Mouse (Mus musculus): Measurements from ENCODE around the gene Lasp1.
"Not testable (repeated sequence)": the region's sequence is repeated elsewhere in the genome, so short reads cannot be mapped to it uniquely, and the experiment has no call there.

The Lasp1 gene

DNA sequence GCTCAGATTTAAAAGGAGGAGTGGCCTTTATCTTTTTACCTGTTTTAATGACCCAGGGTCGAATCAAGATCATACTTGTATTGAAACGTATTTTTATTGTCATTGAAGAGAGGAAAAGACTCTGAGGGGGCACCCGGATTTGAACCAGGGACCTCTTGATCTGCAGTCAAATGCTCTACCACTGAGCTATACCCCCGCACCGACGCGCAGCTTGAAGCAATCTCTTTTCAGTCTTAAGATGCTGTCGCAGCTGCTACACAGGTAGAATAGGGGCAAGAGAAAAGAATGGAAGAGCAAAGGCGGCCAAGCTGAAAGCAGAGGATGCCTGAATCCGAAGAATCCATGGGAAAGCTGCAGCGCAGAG is at the start of gene Lasp1:
TSS of gene Lasp1 (plus strand) at position 219 of the 364 bp plus-strand sequence.
- peak; percentile 71 for DNase-seq (ENCODE audit: low read depth)

DNA sequence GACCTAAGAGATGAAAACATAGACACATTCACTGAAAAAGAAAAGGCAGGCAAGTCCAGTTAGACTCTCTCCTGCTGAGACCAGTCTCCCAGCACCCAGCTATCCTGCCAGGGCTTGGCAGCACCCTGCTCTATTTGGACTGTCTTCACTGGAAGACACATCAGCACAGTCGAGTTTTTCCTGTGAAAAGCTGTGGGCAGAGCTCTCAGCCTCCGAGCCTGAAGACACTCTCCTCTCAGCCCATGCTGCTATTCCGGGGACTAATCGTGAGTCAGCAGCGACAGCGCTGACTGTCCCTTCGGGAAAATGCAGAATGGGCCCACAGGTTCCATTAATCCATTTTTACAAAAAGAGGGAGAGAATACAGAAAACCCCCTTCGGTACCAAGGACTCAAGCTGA is 45.5 kb upstream of the Lasp1 start:
- no peak for DNase-seq (ENCODE audit: low read depth)

DNA sequence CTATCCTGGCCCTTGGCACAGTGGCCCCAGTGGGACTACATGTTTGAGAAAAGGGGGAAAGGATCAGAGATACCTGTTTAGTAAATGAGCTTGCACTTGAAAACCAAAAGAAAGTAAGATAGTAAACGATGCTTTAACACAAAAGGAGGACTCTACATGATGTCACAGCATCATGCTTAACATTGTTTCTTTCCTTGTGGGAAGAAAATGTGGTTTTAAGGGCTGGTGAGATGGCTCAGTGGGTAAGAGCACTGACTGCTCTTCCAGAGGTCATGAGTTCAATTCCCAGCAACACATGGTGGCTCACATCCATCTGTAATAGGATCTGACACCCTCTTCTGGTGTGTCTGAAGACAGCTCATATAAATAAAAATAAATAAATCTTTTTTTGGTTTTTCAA is 40.7 kb upstream of the Lasp1 start:
- DNase-seq (ENCODE audit: low read depth): no peak

DNA sequence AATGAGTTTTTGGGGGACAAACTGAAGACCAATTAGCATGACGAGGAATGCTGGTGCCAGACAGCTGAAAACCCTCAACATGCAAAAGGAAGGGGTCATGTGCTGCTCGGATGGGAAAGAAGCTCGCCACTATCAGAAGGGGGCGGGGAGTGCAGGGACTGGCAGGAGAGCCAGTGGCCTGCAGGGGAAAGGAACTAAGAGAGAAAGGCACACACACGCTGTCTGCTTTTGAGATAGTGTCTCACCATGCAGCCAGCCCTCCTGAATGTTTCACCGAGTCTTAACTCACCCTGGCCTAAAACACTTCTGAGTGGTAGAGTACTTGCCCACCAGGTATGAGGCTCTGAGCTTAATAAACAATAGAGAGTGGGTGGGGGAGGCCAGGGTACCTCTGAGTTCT is 39.9 kb upstream of the Lasp1 start:
- DNase-seq (ENCODE audit: low read depth): no peak

DNA sequence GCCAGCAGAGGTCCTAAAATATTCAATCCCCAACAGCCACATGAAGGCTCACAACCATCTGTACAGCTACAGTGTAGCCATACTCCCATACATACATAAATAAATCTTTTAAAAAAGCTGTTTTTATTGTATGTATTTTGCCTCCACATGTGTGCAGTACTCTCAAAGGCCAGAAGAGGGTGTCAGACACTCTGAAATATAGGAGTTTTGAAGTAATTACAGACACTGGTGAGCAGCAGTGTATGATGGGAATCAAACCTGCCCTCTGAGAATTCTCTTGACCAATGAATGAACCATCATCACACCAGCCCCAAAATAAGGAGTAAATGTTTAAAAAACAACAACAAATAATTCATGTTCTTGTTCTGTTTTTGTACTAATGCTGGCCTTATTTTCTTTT is 37.2 kb upstream of the Lasp1 start:
- no peak for DNase-seq (ENCODE audit: low read depth)

DNA sequence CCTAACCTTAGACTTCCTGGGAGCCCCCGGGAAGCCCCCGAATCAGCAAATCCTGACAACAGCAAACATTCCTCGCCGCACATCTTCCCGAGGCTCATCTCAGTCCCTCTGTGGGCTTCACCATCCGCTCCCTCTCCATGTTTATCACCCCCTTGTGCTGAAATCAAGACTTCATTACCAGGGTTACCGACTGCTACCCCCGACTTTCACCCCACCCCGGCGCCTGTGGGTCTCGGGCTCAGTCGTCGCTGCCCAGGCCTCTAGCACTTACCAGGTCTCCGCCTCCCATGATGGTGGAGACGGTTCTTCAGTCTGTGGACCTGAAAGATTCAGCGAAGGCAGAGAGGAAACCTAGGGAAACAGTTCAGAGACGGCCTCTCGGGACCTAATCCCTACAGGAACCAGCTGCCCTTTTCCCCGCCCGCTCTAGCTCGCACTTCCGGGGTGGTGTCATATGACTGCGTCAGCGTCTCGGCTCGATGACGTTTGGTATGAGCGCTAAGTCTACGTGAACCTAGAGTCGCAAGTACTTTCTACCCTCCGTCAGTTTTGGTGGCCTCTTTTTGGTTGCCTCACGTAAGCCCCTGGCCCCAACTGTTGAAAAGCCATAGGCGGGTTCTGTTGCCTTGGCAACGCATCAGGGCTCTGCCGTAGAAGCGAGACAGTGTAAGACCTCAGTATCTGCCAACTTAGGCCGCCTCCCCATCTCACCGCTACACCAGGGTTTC is 32.5 kb upstream of the Lasp1 start, which contains the start of gene Cwc25:
TSS of gene Cwc25 (minus strand) at position 403 of the 728 bp plus-strand sequence.
- DNase-seq (ENCODE audit: low read depth): peak; percentile 97

DNA sequence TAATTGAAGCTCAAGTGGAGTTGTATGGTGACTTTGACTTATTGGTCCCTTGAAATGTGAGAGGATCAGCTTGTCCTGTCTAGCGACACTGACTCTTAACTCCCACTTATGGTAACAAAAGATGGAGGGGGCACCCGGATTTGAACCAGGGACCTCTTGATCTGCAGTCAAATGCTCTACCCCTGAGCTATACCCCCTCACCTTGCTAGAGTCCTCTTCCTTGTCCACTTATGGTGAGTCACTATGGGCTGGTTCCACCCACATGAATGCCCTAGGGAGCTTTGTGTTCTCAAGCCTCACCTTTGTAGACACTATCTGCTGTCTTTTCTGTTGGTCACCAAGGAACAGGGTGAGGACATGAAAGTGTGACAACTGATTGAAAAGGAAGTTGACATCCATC is 29.1 kb upstream of the Lasp1 start:
- no peak for DNase-seq (ENCODE audit: low read depth)

DNA sequence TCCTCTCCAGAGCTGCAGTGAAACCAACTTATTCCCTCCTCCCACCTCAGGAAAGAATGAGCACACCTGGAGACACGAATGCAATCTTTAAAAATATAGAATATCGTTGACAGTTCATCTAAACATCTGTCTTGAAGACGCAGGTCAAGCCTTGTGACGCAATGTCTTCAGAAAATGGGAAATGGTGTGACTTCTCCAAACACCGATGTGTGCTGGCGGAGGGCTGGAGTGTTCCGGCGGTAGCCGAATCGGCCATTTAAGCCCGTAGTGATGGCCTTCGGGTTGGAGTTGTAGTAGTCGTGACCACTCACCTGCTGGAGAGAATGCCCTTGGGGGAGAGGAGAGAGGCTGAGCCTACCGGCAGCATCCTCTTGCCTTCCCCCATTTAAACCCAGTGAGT is 27.4 kb upstream of the Lasp1 start:
- no peak for DNase-seq (ENCODE audit: low read depth)

DNA sequence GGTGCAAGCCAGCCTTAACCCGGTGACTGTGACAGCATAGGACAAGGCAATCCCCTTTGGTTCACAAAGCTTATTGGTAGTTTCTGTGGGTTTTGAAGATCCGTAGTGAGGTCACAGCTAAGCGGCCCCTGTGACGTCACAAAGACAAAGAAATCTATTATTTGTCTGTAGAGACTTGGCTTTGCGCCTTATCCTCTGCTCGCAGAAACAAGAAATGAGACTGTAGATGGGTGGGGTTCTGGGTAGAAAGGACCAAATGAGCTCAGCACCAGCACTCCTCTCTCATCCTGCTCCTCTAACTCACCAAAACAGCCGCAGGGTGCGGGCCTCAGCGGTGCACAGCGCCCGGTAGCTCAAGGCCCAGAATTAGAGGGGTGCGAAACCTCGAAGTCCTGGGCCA is 23.6 kb upstream of the Lasp1 start:
- no peak for DNase-seq (ENCODE audit: low read depth)

DNA sequence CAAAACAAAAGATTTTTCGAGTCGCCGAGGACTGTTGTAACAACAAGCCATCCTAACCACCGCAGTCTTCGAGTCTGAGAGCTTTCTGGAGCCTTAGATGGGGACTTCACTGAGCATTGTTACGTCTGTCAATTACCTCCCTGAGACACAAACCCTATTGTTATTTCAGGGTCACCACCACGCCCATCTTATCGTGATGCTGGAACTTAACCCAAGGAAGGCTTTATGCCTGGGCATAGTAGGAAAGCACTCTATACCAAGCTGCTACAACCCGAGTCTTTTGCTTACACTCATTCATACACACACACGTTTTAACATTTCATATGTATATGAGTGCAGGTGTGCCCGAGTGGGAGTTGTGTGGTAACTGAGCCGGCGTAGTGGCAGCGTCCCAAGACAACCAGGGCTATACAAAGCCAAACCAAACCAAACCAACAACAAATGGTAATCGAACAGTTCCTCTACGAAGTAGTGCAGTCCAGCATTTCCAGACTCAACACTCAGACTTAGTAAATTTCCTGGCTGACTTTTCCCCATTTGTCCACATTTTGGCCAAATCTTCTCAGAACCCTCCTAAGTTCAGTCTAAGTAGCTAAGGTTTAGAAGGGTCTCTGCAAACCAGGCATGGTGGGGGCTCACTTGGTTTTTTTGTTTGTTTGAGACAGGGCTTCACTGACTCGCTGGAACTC is 22.8 kb upstream of the Lasp1 start, which contains the start of gene 1700001P01Rik:
TSS of gene 1700001P01Rik (minus strand) at position 111 of the 689 bp plus-strand sequence.
- DNase-seq (ENCODE audit: low read depth): no peak

DNA sequence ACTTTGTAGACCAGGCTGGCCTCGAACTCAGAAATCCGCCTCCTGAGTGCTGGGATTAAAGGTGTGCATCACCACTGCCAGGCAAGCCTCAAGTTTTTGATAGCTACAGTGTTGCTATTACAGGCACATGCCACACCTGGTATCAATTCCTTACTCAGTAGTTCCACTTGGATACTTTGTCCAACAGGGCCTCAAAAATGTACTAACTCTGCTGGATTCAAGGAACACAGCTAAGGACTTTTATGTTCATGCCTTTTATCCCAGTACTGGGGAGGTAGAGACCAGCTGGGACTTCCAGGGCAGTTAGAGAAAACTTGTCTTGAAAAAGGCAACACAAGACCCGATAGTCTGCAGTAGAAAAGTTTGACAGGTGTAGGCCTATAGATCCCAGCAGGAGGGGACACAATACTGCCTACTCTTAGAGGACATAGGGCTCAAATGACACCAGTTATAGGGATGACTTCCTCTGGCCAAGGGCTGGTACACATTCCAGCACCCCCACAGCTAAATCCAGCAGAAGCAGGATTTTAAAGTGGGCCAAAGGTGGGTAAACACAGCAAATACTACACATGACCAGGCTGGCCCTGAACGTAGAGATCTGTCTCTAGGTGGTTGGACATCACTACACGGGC is 22.2 kb upstream of the Lasp1 start:
- no peak for DNase-seq (ENCODE audit: low read depth)

DNA sequence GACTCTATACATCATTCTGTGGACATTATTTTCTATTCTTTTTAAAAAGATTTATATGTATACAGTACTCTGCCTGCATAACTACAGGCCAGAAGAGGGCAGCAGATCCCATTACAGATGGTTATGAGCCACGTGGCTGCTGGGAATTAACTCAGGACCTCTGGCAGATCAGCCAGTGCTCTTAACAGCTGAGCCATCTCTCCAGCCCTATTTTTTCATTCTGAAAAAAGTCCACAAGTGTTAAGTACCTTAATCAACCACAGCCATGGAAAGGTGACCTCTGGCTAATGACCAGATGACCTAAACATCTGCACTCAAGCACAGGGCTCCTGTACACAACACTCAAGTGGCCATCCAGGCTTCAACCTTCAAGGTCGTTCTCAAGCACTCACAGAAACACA is 21.7 kb upstream of the Lasp1 start:
- peak; percentile 65 for DNase-seq (ENCODE audit: low read depth)

DNA sequence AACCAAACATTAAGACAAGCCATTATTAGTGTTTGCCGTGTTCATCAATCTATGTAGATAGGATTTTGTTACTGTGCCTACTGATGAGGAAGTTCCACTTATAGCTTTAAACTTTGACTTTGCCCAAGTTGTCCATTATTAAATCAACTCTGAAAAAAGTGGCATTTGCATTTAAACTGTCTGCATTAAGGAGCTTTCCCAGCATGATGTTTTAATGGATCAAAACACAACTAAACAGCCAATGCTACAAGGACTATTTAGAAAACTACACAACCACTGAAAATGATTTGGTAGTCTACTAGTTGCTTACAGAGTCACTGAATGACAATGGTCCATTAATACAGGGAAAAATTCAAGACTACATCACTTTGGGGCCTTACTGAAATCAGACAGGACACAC is 19.9 kb upstream of the Lasp1 start:
- no peak for DNase-seq (ENCODE audit: low read depth)

DNA sequence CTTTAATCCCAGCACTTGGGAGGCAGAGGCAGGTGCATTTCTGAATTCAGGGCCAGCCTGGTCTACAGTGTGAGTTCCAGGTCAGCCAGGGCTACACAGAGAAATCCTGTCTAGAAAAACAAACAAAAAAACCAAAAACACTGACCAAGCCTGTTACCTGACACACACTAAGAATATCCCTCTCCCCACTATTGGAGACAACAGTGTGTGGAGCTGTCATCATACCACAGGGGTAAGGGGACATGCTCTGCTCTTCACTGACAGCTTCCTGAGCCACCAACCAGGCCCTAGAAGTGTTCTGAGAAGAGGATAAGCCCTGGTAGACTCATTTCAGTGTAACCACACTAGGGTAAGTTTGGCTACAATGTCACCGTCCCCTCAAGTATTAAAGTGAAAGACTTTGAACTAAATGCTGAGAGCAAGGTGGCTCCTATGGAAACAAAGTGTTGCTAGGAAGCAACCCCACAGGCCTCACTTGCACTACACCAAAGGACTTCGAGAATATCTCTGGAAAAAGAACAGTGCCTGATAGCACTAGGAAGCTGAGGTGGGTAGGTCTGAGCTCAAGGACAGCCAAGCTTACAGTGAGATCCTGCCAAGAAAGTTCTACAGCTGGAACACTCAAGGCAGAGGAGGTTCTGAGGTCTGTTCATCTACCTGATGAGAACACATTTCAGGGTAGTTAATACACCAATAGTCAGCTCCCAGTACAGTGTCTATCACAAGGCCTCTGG is 18.7 kb upstream of the Lasp1 start:
- DNase-seq (ENCODE audit: low read depth): no peak

DNA sequence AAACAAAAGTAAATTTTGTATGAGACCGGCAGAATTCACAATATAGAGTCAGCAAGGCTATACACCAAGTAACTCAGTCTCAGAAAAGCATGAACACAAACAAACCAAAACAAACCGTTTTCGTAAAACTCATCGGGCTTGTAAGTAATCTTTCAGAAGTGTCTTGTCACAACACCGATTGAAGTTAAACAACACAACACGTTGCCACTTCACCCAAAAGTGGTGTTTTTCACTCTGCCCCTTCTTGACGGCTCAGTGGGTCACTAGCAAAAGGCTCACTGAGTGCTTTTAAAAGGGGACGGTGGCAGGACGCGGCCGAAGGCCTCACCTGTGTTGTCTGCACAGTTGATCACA is 17.3 kb upstream of the Lasp1 start:
- no peak for DNase-seq (ENCODE audit: low read depth)

DNA sequence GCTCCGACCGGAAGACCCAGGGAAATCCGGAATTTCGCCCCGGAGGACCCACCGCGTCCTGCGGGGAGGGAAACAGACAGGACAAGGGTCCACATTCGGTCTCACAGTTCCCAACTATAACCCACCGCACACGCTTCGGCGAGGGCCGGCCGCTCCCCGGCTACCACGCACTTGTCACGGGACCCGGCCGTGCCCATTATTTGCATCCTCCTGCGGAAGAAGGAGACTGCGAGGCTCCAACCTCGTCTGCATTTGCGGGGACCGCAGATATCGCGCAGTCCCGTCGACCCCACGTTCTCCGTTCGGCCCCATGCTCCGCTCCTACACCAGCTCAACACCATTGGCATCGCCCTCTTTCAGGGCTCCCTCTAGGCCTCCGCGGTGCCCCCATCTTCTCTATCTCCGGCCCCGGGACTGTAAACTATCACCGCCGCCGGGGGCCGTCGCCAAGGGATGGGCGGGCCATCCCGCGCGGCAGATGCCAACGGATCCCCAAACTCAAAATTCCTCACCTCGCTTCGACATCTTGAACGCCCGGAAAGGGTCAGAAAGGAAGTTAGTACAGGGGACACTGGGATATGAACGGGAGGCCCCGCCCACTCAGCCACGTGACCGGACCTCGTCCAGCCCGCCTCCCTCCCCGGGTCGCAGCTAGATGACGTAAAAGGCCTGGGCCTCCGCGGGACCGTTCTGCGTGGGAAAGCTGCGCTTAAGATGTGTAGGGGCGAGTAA is 16.8 kb upstream of the Lasp1 start, which contains the start of gene Rpl23:
TSS of gene Rpl23 (minus strand) at position 606 of the 732 bp plus-strand sequence.
- DNase-seq (ENCODE audit: low read depth): peak; percentile 99

DNA sequence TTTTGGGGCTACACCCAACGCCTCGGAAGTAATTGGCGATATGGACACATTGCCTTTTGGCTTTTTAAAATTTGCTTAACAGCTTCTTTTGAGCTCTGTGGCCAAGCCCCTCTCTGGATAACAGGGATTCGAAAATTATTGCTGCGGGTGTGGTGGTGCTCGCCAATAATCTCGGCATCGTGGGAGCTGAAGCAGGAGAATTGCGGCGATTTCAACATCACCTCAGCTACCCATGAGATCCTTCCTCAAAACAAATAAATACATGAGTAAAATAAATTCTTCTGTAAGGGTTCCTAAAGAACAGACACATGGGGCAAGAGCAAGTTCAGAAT is 16.3 kb upstream of the Lasp1 start:
- no peak for DNase-seq (ENCODE audit: low read depth)

DNA sequence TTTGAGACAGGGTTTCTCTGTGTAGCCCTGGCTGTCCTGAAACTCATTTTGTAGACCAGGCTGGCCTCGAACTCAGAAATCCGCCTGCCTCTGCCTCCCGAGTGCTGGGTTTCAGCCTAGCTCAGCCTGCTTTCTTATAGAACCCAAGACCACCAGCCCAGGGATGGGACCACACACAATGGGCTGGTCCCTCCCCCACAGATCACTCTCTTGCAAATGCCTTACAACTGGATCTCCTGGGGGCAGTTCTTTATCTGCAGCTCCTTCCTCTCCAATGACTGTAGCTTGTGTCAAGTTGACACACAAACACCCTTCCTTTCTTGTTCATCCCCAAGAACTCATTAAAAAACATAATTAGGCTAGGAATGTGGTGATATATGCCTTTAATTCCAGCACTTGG is 10.8 kb upstream of the Lasp1 start:
- no peak for DNase-seq (ENCODE audit: low read depth)

DNA sequence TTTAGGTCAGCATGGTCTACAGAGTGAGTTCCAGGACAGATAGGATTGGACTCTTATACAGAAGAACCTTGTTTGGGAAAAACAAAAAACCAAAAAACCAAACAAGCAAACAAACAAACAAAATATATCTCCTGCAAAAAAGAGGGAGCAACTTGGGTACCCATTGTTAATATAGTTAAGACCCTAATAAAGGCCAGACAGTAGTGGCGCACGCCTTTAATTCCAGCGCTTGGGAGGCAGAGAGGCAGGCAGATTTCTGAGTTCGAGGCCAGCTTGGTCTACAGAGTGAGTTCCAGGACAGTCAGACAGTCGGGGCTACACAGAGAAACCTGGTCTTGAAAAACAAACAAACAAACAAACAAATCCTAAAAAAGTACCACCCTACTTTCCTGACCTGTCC is 9.1 kb upstream of the Lasp1 start:
- no peak for DNase-seq (ENCODE audit: low read depth)

DNA sequence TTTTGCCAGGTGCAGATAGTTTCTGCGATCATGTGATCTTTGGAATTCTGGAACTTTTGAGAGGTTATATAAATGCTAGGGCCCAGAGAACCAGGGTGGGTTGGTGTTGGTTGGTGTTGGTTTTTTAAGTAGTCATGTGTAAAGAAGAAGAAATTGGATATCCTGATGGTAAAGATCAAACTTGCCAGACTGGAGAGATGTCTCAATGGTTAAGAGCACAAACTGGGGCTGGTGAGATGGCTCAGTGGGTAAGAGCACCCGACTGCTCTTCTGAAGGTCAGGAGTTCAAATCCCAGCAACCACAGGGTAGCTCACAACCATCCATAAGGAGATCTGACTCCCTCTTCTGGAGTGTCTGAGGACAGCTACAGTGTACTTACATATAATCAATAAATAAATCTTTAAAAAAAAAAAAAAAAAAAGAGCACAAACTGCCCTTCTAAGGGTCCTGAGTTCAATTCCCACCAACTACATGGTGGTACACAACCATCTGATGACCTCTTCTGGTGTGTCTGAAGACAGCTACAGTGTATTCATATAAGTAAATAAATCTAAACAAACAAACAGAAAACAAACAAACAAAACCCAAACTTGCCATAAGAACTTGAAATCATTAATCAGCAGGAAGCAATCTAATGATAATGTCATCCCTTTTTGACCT is 7.9 kb upstream of the Lasp1 start:
- DNase-seq (ENCODE audit: low read depth): not testable (repeated sequence)

DNA sequence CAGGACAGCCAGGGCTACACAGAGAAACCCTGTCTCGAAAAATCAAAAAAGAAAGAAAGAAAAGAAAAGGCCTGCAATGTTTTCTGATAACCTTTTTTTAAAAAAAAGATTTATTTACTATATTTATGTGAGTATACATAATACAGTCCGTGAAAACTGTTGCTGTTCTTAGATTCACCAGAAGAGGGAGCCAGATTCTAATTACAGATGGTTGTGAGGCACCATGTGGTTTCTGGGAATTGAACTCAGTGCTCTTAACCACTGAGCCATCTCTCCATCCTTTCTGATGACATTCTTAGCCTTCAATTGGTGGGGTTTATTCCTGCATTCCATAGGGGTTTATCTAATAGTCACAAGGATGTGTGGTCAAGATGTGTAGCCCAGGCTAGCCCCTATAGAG is 5.6 kb upstream of the Lasp1 start:
- DNase-seq (ENCODE audit: low read depth): peak; percentile 80

All from c-Kit-positive CD71-positive TER-119-negative erythroid progenitor cells, embryonic 14.5 days (primary cell).